Mouse (Mus musculus): ENCODE data around the gene Gm49318. TPM values are rescaled to one million over a fixed set of nuclear protein-coding genes. Genes with fewer than 3 reads are reported as not detected.
"Not testable (repeated sequence)": the region's sequence is repeated elsewhere in the genome, so short reads cannot be mapped to it uniquely, and the experiment has no call there.

Gm49318 gene
- polyA plus RNA-seq, 1 experiment from 2014 or later = not detected

DNA sequence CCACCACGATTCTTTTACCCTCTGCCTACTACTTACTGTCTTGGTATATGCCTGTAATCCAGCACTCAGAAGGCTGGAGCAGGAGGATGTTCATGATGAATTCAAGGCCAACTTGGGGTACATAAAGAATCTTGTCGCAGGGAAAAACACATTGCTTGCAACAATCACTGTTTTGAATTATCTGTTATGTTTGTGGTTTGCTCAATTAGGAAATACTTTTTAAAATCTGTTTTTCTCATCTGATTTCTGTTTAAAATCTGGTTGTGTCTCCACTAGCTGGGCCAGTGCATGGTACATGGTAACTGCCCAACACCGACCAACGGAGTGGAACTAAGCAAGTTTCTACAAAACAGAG lies 13.6 kb upstream of the Gm49318 start:
- 36% methylated on average over 4 of the region's 4 CpGs for WGBS
- Histone ChIP-seq H3K4me2 (replicated peaks) (peak overlapping the region; percentile 73), H3K27ac (peak overlapping the region; percentile 67), H3K36me3 (replicated peaks; ENCODE audit: control insufficient read depth, insufficient read depth) (peaks cover 8% of the 10 kb centered on the region; the same call in 1 of the 2 replicates), H3K9ac (peak overlapping the region; percentile 80), H3K4me3 (replicated peaks; ENCODE audit: low read length) (peak overlapping the region; percentile 69), H3K27me3 (ENCODE audit: control insufficient read depth, insufficient read depth, low read length) (no peaks in the 10 kb centered on the region), H3K4me1 (replicated peaks; ENCODE audit: control insufficient read depth, insufficient read depth, low read length) (peaks cover 11% of the 10 kb centered on the region), H3K9me3 (ENCODE audit: control insufficient read depth, low read length) (no peaks in the 10 kb centered on the region)
- DNase-seq (ENCODE audit: low spot score) (no peak), ATAC-seq (ENCODE audit: low FRiP score) (no peak)

DNA sequence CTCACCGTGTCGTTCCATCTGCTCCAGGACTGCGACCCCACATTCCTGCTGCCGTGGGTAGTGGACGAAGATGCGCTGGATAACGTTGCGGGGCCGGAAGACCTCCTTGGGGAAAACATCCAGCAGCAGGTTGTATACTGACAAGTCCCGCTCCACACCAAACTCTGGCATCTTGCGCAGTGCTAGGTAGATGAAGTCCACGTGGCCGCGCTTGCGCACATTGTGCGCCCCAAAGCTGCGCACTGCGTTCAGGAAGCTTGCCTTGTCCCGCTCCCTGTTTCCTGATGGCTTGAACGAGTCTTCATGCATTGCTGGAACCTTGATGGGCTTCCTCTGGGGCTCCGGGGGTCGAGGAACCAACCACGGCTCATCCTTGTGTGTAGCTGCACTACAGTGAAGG lies 5.2 kb upstream of the Gm49318 start:
- Histone ChIP-seq H3K36me3 (replicated peaks; ENCODE audit: control insufficient read depth, insufficient read depth) (peaks cover 53% of the 10 kb centered on the region), H3K4me3 (replicated peaks; ENCODE audit: low read length) (no peak overlapping the region), H3K4me1 (replicated peaks; ENCODE audit: control insufficient read depth, insufficient read depth, low read length) (0 out of 2 replicates have a peak, but pooled peaks cover 4% of the 10 kb centered on the region), H3K27me3 (ENCODE audit: control insufficient read depth, insufficient read depth, low read length) (no peaks in the 10 kb centered on the region), H3K9ac (no peak overlapping the region), H3K9me3 (ENCODE audit: control insufficient read depth, low read length) (no peaks in the 10 kb centered on the region), H3K27ac (no peak overlapping the region), H3K4me2 (replicated peaks) (no peak overlapping the region)
- ATAC-seq (ENCODE audit: low FRiP score) = no peak
- DNase-seq (ENCODE audit: low spot score) = no peak
- WGBS = 95% methylated on average over 23 of the region's 23 CpGs

DNA sequence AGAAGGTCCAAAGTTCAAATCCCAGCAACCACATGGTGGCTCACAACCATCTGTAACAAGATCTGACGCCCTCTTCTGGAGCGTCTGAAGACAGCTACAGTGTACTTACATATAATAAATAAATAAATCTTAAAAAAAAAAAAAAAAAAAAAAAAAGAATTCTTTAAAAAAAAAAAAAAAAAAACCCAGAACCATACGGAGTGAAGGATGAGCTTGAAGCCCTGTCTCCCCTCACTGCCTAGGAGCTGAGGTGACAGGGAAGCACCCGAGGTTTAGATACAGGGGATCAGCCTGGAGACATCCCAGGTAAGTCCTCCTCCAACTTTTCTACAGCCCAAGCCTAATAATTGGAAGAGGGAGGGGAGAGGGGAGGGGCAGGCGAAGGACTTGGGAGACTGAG lies 4.7 kb upstream of the Gm49318 start:
- not testable (repeated sequence) for H3K27ac ChIP-seq; H3K27me3 ChIP-seq (ENCODE audit: control insufficient read depth, insufficient read depth, low read length); DNase-seq (ENCODE audit: low spot score); ATAC-seq (ENCODE audit: low FRiP score); H3K9me3 ChIP-seq (ENCODE audit: control insufficient read depth, low read length); H3K9ac ChIP-seq; H3K4me1 ChIP-seq (replicated peaks; ENCODE audit: control insufficient read depth, insufficient read depth, low read length); H3K4me3 ChIP-seq (replicated peaks; ENCODE audit: low read length); H3K4me2 ChIP-seq (replicated peaks)
- H3K36me3 ChIP-seq (replicated peaks; ENCODE audit: control insufficient read depth, insufficient read depth) = peaks cover 53% of the 10 kb centered on the region
- 80% methylated on average over 5 of the region's 5 CpGs for WGBS

DNA sequence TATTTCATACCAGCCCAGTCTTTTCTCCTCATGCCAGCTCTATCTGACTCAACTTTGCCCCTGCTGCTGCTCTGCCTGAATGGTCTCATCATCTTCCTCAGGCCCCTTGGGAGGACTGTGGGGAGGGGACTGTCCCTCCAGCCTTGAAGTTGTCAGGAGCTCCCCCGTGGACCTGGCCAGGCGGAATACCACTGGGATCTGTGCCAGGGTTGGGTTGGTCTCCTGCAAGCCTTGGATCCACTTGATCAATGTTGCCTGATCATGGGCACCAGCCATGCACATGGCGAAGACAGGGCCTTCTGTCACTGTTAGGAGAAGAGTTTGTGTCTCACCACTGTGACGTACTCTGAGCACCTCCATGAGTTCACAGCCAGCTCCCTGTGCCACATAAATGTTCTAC lies 1.2 kb upstream of the Gm49318 start:
- Histone ChIP-seq H3K27ac (no peak overlapping the region), H3K4me2 (replicated peaks) (no peak overlapping the region), H3K4me3 (replicated peaks; ENCODE audit: low read length) (no peak overlapping the region), H3K9ac (no peak overlapping the region), H3K27me3 (ENCODE audit: control insufficient read depth, insufficient read depth, low read length) (no peaks in the 10 kb centered on the region), H3K9me3 (ENCODE audit: control insufficient read depth, low read length) (no peaks in the 10 kb centered on the region), H3K36me3 (replicated peaks; ENCODE audit: control insufficient read depth, insufficient read depth) (peaks cover 56% of the 10 kb centered on the region), H3K4me1 (replicated peaks; ENCODE audit: control insufficient read depth, insufficient read depth, low read length) (peaks cover 12% of the 10 kb centered on the region)
- 89% methylated on average over 4 of the region's 4 CpGs for WGBS
- no peak for DNase-seq (ENCODE audit: low spot score)
- no peak for ATAC-seq (ENCODE audit: low FRiP score)

DNA sequence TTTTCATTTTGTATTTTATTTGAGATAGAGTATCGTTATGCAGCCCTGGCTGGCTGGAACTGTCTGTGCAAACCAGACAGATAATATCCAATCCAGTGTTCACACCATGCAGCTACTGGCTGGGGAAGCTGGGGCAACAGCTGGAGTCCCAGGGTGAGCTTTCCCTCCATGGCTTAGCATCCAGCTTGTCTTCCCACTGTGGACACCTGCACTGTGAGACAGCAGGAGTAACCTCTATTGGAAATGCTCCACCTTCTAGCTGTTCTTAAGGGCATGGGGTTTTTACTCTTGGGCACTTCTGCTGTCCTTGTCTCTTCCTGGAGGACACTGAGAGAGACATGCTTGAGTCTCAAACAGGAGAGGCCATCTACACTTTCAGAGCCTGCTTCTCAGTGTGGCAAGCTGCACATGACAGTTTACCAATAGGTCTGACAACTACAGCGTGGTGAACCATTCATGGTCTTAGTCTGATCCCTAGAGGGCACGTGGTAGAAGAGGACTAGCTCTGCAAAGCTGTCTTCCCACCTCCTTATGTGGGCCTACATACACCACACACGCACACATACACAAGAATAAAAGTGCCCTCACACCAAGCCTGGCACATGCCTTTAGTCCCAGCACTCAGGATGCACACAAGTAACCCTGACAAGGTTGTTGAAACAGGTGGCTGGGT lies 1.0 kb downstream of the Gm49318 start:
- Histone ChIP-seq H3K9ac (peak overlapping the region; percentile 78), H3K4me2 (replicated peaks) (peak overlapping the region; percentile 59), H3K9me3 (ENCODE audit: control insufficient read depth, low read length) (no peaks in the 10 kb centered on the region), H3K4me1 (replicated peaks; ENCODE audit: control insufficient read depth, insufficient read depth, low read length) (peaks cover 12% of the 10 kb centered on the region), H3K27ac (no peak overlapping the region), H3K36me3 (replicated peaks; ENCODE audit: control insufficient read depth, insufficient read depth) (peaks cover 55% of the 10 kb centered on the region), H3K27me3 (ENCODE audit: control insufficient read depth, insufficient read depth, low read length) (no peaks in the 10 kb centered on the region), H3K4me3 (replicated peaks; ENCODE audit: low read length) (peak overlapping the region; percentile 60)
- 68% methylated on average over 4 of the region's 4 CpGs for WGBS
- ATAC-seq (ENCODE audit: low FRiP score) = 0 out of 2 replicates have a peak, but pooled peaks have one; percentile 0
- no peak for DNase-seq (ENCODE audit: low spot score)

DNA sequence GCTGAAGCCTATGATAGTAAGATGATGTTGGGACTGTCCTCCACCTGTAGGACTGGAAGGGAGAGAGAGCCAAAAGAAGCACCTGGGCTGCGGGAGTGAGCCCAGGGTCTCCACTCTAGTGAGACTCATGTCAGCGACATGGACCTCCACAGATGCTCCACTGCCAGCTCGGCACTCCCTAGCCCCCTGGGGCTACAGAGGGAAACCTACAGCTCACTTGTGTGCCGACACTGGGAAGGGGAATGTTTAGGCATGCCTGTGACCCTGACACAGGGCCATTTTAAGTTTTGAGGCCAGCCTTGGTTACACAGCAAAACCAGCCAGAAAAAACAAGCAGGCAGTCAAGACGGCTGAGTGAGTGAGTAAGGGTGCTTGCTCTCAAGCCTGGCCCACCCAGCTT lies 3.9 kb downstream of the Gm49318 start:
- Histone ChIP-seq H3K4me3 (replicated peaks; ENCODE audit: low read length) (no peak overlapping the region), H3K9me3 (ENCODE audit: control insufficient read depth, low read length) (no peaks in the 10 kb centered on the region), H3K27ac (no peak overlapping the region), H3K27me3 (ENCODE audit: control insufficient read depth, insufficient read depth, low read length) (no peaks in the 10 kb centered on the region), H3K9ac (no peak overlapping the region), H3K4me2 (replicated peaks) (no peak overlapping the region), H3K4me1 (replicated peaks; ENCODE audit: control insufficient read depth, insufficient read depth, low read length) (peaks cover 12% of the 10 kb centered on the region), H3K36me3 (replicated peaks; ENCODE audit: control insufficient read depth, insufficient read depth) (peaks cover 59% of the 10 kb centered on the region)
- DNase-seq (ENCODE audit: low spot score) (no peak), ATAC-seq (ENCODE audit: low FRiP score) (no peak)
- 79% methylated on average over 5 of the region's 5 CpGs for WGBS

DNA sequence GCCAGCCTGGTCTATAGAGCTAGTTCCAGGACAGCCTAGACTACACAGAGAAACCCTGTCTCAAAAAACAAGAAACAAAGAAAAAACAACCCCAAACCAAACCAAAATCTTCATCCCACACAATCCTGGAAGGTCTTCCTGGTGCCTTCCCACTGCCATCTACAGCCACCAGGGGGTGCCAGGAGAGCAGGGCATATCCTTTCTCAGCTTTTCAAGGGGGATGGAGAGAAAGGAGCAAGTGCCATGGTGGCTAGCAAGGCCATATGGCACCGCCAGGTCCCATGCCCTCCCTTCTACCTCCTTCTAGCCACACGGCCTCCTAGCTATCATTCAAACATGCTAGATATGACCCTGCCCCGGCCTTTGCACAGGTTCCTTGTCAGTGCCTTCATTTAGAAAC lies 4.6 kb downstream of the Gm49318 start:
- no peak overlapping the region for H3K4me3 ChIP-seq (replicated peaks; ENCODE audit: low read length)
- no peak for ATAC-seq (ENCODE audit: low FRiP score)
- H3K27ac ChIP-seq = no peak overlapping the region
- peaks cover 67% of the 10 kb centered on the region for H3K36me3 ChIP-seq (replicated peaks; ENCODE audit: control insufficient read depth, insufficient read depth)
- DNase-seq (ENCODE audit: low spot score) = no peak
- no peak overlapping the region for H3K4me2 ChIP-seq (replicated peaks)
- WGBS = 92% methylated on average over 3 of the region's 3 CpGs
- H3K9me3 ChIP-seq (ENCODE audit: control insufficient read depth, low read length) = no peaks in the 10 kb centered on the region
- H3K27me3 ChIP-seq (ENCODE audit: control insufficient read depth, insufficient read depth, low read length) = no peaks in the 10 kb centered on the region
- H3K4me1 ChIP-seq (replicated peaks; ENCODE audit: control insufficient read depth, insufficient read depth, low read length) = peaks cover 8% of the 10 kb centered on the region
- H3K9ac ChIP-seq = no peak overlapping the region

DNA sequence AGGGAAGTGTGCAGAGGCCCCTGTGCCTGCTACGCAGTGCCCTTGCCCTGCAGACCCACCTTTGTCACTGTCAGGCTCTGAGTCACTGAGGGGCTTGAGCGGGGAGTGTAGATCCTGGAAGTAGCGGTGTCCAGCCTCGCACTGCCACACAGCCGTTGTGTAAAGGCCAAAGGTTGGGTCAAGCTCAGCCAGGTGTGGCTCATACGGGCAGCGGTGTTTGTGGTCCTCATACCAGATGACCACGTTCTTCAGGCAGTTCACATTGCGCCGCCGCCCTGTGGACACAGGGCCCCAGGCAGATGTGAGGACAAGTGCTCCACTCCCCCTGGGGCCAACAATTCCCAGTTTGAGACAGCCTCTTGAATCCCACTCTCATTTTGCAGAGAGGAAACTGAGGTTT lies 5.4 kb downstream of the Gm49318 start:
- no peak overlapping the region for H3K4me2 ChIP-seq (replicated peaks)
- no peak overlapping the region for H3K9ac ChIP-seq
- no peaks in the 10 kb centered on the region for H3K9me3 ChIP-seq (ENCODE audit: control insufficient read depth, low read length)
- no peak overlapping the region for H3K27ac ChIP-seq
- H3K4me1 ChIP-seq (replicated peaks; ENCODE audit: control insufficient read depth, insufficient read depth, low read length) = peaks cover 8% of the 10 kb centered on the region
- H3K27me3 ChIP-seq (ENCODE audit: control insufficient read depth, insufficient read depth, low read length) = no peaks in the 10 kb centered on the region
- no peak overlapping the region for H3K4me3 ChIP-seq (replicated peaks; ENCODE audit: low read length)
- H3K36me3 ChIP-seq (replicated peaks; ENCODE audit: control insufficient read depth, insufficient read depth) = peaks cover 75% of the 10 kb centered on the region
- no peak for DNase-seq (ENCODE audit: low spot score)
- whole genome bisulfite sequencing = 95% methylated on average over 11 of the region's 11 CpGs
- no peak for ATAC-seq (ENCODE audit: low FRiP score)

DNA sequence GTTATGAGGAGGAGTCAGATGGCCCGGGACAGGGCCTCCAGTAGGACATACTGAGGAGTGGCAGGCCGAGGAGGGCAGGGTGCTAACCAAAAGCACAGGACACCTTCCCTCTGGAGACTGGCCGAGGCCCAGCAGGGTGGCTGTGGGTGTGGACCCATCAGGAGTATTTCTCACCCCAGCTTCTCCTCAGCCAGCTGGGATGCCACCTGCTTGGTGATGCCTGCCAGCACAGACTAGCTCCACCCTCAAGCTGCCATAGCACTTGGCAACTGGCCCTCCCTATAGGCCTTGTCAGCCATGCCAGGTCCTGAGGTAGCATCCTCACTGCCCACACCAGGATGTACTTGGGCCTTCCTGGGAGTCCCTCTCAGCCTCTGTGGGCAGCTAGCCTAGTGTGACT lies 6.7 kb downstream of the Gm49318 start:
- Histone ChIP-seq H3K9ac (no peak overlapping the region), H3K36me3 (replicated peaks; ENCODE audit: control insufficient read depth, insufficient read depth) (peaks cover 83% of the 10 kb centered on the region), H3K4me3 (replicated peaks; ENCODE audit: low read length) (no peak overlapping the region), H3K27ac (no peak overlapping the region), H3K27me3 (ENCODE audit: control insufficient read depth, insufficient read depth, low read length) (no peaks in the 10 kb centered on the region), H3K9me3 (ENCODE audit: control insufficient read depth, low read length) (no peaks in the 10 kb centered on the region), H3K4me2 (replicated peaks) (no peak overlapping the region), H3K4me1 (replicated peaks; ENCODE audit: control insufficient read depth, insufficient read depth, low read length) (no peaks in the 10 kb centered on the region)
- DNase-seq (ENCODE audit: low spot score) = no peak
- WGBS = 97% methylated on average over 3 of the region's 3 CpGs
- no peak for ATAC-seq (ENCODE audit: low FRiP score)

DNA sequence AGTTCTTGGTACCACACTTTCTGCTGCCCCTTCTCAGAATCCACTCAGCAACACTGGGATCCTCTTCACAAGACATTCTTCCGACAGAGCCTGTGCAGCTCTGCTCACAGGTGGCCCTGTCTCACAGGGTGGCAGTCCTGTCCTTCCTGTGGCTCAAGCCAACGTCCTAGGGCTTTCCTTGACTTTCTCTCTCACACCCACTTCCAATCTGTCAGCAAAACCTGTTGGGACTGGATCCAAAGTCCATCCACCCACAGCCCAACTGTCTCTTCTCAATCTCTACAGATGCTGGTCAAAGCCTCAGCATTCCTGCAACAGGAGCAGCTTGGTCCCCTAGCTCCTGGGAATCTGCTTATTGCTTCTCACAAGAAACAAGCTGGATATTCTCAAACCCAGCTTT lies 9.7 kb downstream of the Gm49318 start:
- H3K4me3 ChIP-seq (replicated peaks; ENCODE audit: low read length) = no peak overlapping the region
- H3K9me3 ChIP-seq (ENCODE audit: control insufficient read depth, low read length) = no peaks in the 10 kb centered on the region
- no peak overlapping the region for H3K9ac ChIP-seq
- H3K27ac ChIP-seq = no peak overlapping the region
- peaks cover 89% of the 10 kb centered on the region for H3K36me3 ChIP-seq (replicated peaks; ENCODE audit: control insufficient read depth, insufficient read depth)
- ATAC-seq (ENCODE audit: low FRiP score) (no peak), DNase-seq (ENCODE audit: low spot score) (no peak)
- 86% methylated on average over 2 of the region's 2 CpGs for WGBS
- H3K4me1 ChIP-seq (replicated peaks; ENCODE audit: control insufficient read depth, insufficient read depth, low read length) = no peaks in the 10 kb centered on the region
- no peak overlapping the region for H3K4me2 ChIP-seq (replicated peaks)
- H3K27me3 ChIP-seq (ENCODE audit: control insufficient read depth, insufficient read depth, low read length) = no peaks in the 10 kb centered on the region
